Mouse (Mus musculus): Measurements from ENCODE around the gene Ufd1. TPM values are rescaled to one million over a fixed set of nuclear protein-coding genes. Genes with fewer than 3 reads are reported as not detected.

The Ufd1 gene
- polyA plus RNA-seq, 1 experiment from 2014 or later = 82.3 TPM

- H3K4me1 ChIP-seq (replicated peaks; ENCODE audit: insufficient read depth, low read length) = no peaks in the 10 kb centered on the region
- H3K36me3 ChIP-seq (ENCODE audit: insufficient read depth, low read length) = peaks cover 11% of the 10 kb centered on the region; the same call in 1 of the 2 replicates
- H3K9ac ChIP-seq (ENCODE audit: low read depth, low read length) = no peak overlapping the region
- no peak overlapping the region for H3K27ac ChIP-seq
- DNase-seq (ENCODE audit: low spot score) = no peak
- H3K4me3 ChIP-seq (replicated peaks; ENCODE audit: low read depth, low read length) = no peak overlapping the region
- no peaks in the 10 kb centered on the region for H3K27me3 ChIP-seq (ENCODE audit: insufficient read depth, low read length)
- TF ChIP-seq CTCF (IDR thresholded peaks at IDR 0.05; ENCODE audit: low read depth) = no peak
- H3K4me2 ChIP-seq (ENCODE audit: low read length) = no peak overlapping the region
- 98% methylated on average over 2 of the region's 2 CpGs for WGBS
- no peaks in the 10 kb centered on the region for H3K9me3 ChIP-seq (replicated peaks; ENCODE audit: low read length)
- ATAC-seq (replicated peaks; ENCODE audit: low FRiP score, low read depth) = no peak
These were observed 5.8 kb upstream of the Ufd1 start for GRCm38 (mm10) chr16:18805746-18806145.

DNA sequence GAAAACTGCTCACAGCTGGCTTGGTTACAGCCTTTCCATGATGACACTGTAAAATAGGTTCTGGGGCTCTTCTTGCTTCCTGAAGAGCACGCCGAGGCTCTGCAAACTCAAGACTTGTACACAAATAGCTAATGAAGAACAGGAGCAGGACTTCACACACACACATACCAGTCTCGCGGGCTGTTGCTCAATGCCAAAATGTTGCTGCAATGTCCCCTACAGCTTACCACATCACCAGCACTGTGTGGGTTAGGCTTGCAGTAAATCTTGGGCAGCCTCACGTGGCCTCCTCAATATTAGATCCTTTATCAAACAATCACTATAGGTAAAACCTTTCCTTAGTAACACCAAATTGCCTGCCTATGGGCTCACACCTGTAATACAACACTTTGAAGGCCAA, 2.6 kb upstream of the Ufd1 start:
- Histone ChIP-seq H3K4me3 (replicated peaks; ENCODE audit: low read depth, low read length) (no peak overlapping the region), H3K36me3 (ENCODE audit: insufficient read depth, low read length) (peaks cover 9% of the 10 kb centered on the region; the same call in 1 of the 2 replicates), H3K9me3 (replicated peaks; ENCODE audit: low read length) (no peaks in the 10 kb centered on the region), H3K27ac (no peak overlapping the region), H3K4me2 (ENCODE audit: low read length) (no peak overlapping the region), H3K9ac (ENCODE audit: low read depth, low read length) (no peak overlapping the region), H3K4me1 (replicated peaks; ENCODE audit: insufficient read depth, low read length) (peaks cover 5% of the 10 kb centered on the region), H3K27me3 (ENCODE audit: insufficient read depth, low read length) (no peaks in the 10 kb centered on the region)
- WGBS = 89% methylated on average over 5 of the region's 5 CpGs
- no peak for ATAC-seq (replicated peaks; ENCODE audit: low FRiP score, low read depth)
- TF ChIP-seq CTCF (IDR thresholded peaks at IDR 0.05; ENCODE audit: low read depth) = no peak
- no peak for DNase-seq (ENCODE audit: low spot score)

DNA sequence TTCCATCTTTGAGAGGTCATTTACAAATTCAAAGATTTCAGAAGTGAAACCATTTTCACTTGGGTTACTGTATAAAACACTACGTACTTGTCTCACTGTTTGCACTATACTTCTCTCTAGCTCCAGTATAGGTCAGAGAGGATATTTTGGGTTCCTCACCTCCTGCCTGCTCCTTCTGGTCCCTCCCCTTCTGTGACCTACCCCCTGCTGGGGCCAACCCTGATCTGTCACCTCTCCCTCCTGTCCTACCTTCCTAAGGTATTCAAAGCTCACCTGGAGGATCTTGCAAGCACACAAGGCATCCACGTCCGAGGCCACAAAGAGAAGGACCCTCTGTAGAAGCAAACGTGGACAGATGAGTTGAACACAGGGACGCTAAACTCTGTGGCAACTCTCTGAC, 547 bp upstream of the Ufd1 start:
- H3K27ac ChIP-seq = no peak overlapping the region
- no peak for TF ChIP-seq CTCF (IDR thresholded peaks at IDR 0.05; ENCODE audit: low read depth)
- DNase-seq (ENCODE audit: low spot score) = no peak
- H3K9me3 ChIP-seq (replicated peaks; ENCODE audit: low read length) = no peaks in the 10 kb centered on the region
- peak overlapping the region; percentile 95 for H3K4me3 ChIP-seq (replicated peaks; ENCODE audit: low read depth, low read length)
- peaks cover 18% of the 10 kb centered on the region for H3K36me3 ChIP-seq (ENCODE audit: insufficient read depth, low read length)
- peak overlapping the region; percentile 77 for H3K4me2 ChIP-seq (ENCODE audit: low read length)
- peak overlapping the region; percentile 89 for H3K9ac ChIP-seq (ENCODE audit: low read depth, low read length)
- H3K27me3 ChIP-seq (ENCODE audit: insufficient read depth, low read length) = no peaks in the 10 kb centered on the region
- peaks cover 5% of the 10 kb centered on the region for H3K4me1 ChIP-seq (replicated peaks; ENCODE audit: insufficient read depth, low read length)
- 6% methylated on average over 5 of the region's 5 CpGs for WGBS
- peak; percentile 4 for ATAC-seq (replicated peaks; ENCODE audit: low FRiP score, low read depth)

DNA sequence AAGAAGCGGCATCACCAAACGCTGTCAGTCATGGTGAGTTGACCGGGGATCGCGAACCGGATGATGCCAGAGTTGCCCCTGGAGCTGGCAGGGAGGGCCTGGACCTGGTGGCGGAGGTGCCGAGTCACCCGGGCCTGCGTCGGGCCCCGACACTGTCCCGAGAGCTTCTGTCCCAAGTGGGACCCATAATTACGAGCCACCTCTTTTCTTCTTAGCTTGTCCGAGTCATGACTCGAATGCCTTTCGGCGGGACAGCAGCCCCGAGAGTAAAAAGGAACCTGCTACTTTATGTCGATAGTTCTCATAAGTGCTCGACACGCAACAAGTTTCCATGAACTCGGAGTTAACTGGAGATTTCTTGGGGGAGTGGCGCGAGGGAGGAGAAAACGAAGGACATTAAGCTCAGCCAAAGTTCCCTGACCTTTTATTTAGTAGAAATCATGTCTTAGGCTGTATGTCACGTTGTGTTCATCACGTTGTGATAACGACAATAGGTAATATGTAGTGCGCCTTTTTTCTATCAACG, 869 bp downstream of the Ufd1 start:
- Histone ChIP-seq H3K9me3 (replicated peaks; ENCODE audit: low read length) (no peaks in the 10 kb centered on the region), H3K36me3 (ENCODE audit: insufficient read depth, low read length) (peaks cover 31% of the 10 kb centered on the region), H3K4me2 (ENCODE audit: low read length) (peak overlapping the region; percentile 77), H3K27me3 (ENCODE audit: insufficient read depth, low read length) (no peaks in the 10 kb centered on the region), H3K4me1 (replicated peaks; ENCODE audit: insufficient read depth, low read length) (peaks cover 5% of the 10 kb centered on the region), H3K27ac (peak overlapping the region; percentile 92), H3K9ac (ENCODE audit: low read depth, low read length) (peak overlapping the region; percentile 89), H3K4me3 (replicated peaks; ENCODE audit: low read depth, low read length) (peak overlapping the region; percentile 95)
- no peak for TF ChIP-seq CTCF (IDR thresholded peaks at IDR 0.05; ENCODE audit: low read depth)
- 2% methylated on average over 31 of the region's 31 CpGs for WGBS
- DNase-seq (ENCODE audit: low spot score) = peak; percentile 43
- ATAC-seq (replicated peaks; ENCODE audit: low FRiP score, low read depth) = no peak

DNA sequence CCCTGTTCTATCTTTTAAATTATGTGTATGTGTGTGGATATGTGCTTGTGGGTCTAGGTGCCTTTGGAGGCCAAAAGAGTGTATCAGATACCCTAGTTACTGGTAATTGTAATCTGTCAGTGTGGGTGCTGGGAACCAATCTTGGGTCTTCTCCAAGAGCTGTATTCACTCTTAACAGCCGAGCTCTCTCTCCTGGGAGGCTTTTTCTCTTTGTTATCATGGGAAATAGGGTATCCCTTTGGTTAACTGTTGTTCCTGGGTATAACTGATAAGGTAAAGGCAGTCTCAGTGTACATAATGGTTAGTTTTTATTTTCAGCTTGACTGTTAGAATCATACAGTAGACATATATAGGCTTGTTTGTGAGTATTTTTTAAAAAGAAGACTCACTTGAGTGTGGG, 10.8 kb downstream of the Ufd1 start:
- H3K27ac ChIP-seq = no peak overlapping the region
- no peak overlapping the region for H3K4me2 ChIP-seq (ENCODE audit: low read length)
- DNase-seq (ENCODE audit: low spot score) = no peak
- no peak for ATAC-seq (replicated peaks; ENCODE audit: low FRiP score, low read depth)
- no peak overlapping the region for H3K4me3 ChIP-seq (replicated peaks; ENCODE audit: low read depth, low read length)
- TF ChIP-seq CTCF (IDR thresholded peaks at IDR 0.05; ENCODE audit: low read depth) = no peak
- no peaks in the 10 kb centered on the region for H3K27me3 ChIP-seq (ENCODE audit: insufficient read depth, low read length)
- H3K9me3 ChIP-seq (replicated peaks; ENCODE audit: low read length) = no peaks in the 10 kb centered on the region
- peaks cover 79% of the 10 kb centered on the region for H3K36me3 ChIP-seq (ENCODE audit: insufficient read depth, low read length)
- WGBS = 92% methylated on average over 1 of the region's 1 CpGs
- H3K4me1 ChIP-seq (replicated peaks; ENCODE audit: insufficient read depth, low read length) = no peaks in the 10 kb centered on the region
- H3K9ac ChIP-seq (ENCODE audit: low read depth, low read length) = no peak overlapping the region

- Histone ChIP-seq H3K36me3 (ENCODE audit: insufficient read depth, low read length) (peaks cover 82% of the 10 kb centered on the region), H3K27me3 (ENCODE audit: insufficient read depth, low read length) (no peaks in the 10 kb centered on the region), H3K4me3 (replicated peaks; ENCODE audit: low read depth, low read length) (no peak overlapping the region), H3K9ac (ENCODE audit: low read depth, low read length) (no peak overlapping the region), H3K4me2 (ENCODE audit: low read length) (no peak overlapping the region), H3K4me1 (replicated peaks; ENCODE audit: insufficient read depth, low read length) (no peaks in the 10 kb centered on the region), H3K9me3 (replicated peaks; ENCODE audit: low read length) (no peaks in the 10 kb centered on the region), H3K27ac (no peak overlapping the region)
- WGBS = 80% methylated on average over 4 of the region's 4 CpGs
- DNase-seq (ENCODE audit: low spot score) (no peak), ATAC-seq (replicated peaks; ENCODE audit: low FRiP score, low read depth) (no peak)
- no peak for TF ChIP-seq CTCF (IDR thresholded peaks at IDR 0.05; ENCODE audit: low read depth)
These were observed 11.3 kb downstream of the Ufd1 start for GRCm38 (mm10) chr16:18822925-18823324.

- H3K4me1 ChIP-seq (replicated peaks; ENCODE audit: insufficient read depth, low read length) = no peaks in the 10 kb centered on the region
- WGBS = 93% methylated on average over 3 of the region's 3 CpGs
- no peak for TF ChIP-seq CTCF (IDR thresholded peaks at IDR 0.05; ENCODE audit: low read depth)
- H3K9ac ChIP-seq (ENCODE audit: low read depth, low read length) = no peak overlapping the region
- no peak overlapping the region for H3K4me2 ChIP-seq (ENCODE audit: low read length)
- peaks cover 56% of the 10 kb centered on the region for H3K36me3 ChIP-seq (ENCODE audit: insufficient read depth, low read length)
- H3K4me3 ChIP-seq (replicated peaks; ENCODE audit: low read depth, low read length) = no peak overlapping the region
- no peaks in the 10 kb centered on the region for H3K9me3 ChIP-seq (replicated peaks; ENCODE audit: low read length)
- ATAC-seq (replicated peaks; ENCODE audit: low FRiP score, low read depth) (peak; percentile 74), DNase-seq (ENCODE audit: low spot score) (no peak)
- H3K27ac ChIP-seq = 0 out of 2 replicates have a peak overlapping the region, but pooled peaks have one; percentile 25
- no peaks in the 10 kb centered on the region for H3K27me3 ChIP-seq (ENCODE audit: insufficient read depth, low read length)
These were observed 17.1 kb downstream of the Ufd1 start for GRCm38 (mm10) chr16:18828630-18829029.
